Mouse (Mus musculus) adrenal gland, postnatal 14 days (tissue): Measurements from ENCODE around the gene Ccr2. TPM values are rescaled to one million over a fixed set of nuclear protein-coding genes. Genes with fewer than 3 reads are reported as not detected.
"Not testable (repeated sequence)": the region's sequence is repeated elsewhere in the genome, so short reads cannot be mapped to it uniquely, and the experiment has no call there.

Experiments used
- DNase-seq: peaks from one replicate; pipeline ENCODE4 v3.0.0; 2021; ENCODE audit warnings: mixed read lengths
- long read RNA-seq, 2 experiments: library from polyadenylated mRNA; stranded (forward); transcript quantifications; one replicate each; pipeline ENCODE4 v2.0.0; 2021
- total RNA-seq: library from RNA; stranded (reverse); gene quantifications from 2 replicates; pipeline ENCODE4 v1.2.3, GENCODE M21; 2021

Ccr2 gene
- 1.9 and 3.3 TPM in 2 replicates for total RNA-seq
- long read RNA-seq, experiment 1, partial matches to known transcripts: 0 of 1 reads
- long read RNA-seq, experiment 1, other reads (novel, unspliced or antisense): 0 of 1 reads
- long read RNA-seq, experiment 2: 0 reads

GRCm38 (mm10) chr9:124101723-124102122 is at the start of gene Ccr2:
Gene Ccr2, plus strand, starts transcription at chr9:124101950.
- no peak for DNase-seq

- no peak for DNase-seq
Measured at GRCm38 (mm10) chr9:124053532-124053931, 48.2 kb upstream of the Ccr2 start.

- DNase-seq: no peak
Measured at GRCm38 (mm10) chr9:124056158-124056709, 45.5 kb upstream of the Ccr2 start.

- DNase-seq: no peak
Measured at GRCm38 (mm10) chr9:124059660-124060352, 41.9 kb upstream of the Ccr2 start.

- DNase-seq: not testable (repeated sequence)
Measured at GRCm38 (mm10) chr9:124061474-124062432, 40.0 kb upstream of the Ccr2 start.

- DNase-seq: no peak
Measured at GRCm38 (mm10) chr9:124066572-124067103, 35.1 kb upstream of the Ccr2 start.

- no peak for DNase-seq
Measured at GRCm38 (mm10) chr9:124068098-124069058, 33.4 kb upstream of the Ccr2 start.

GRCm38 (mm10) chr9:124071506-124071905 is 30.2 kb upstream of the Ccr2 start:
- DNase-seq: no peak

GRCm38 (mm10) chr9:124079803-124080202 is 21.9 kb upstream of the Ccr2 start:
- no peak for DNase-seq

GRCm38 (mm10) chr9:124080471-124080870 is 21.3 kb upstream of the Ccr2 start:
- DNase-seq: not testable (repeated sequence)

GRCm38 (mm10) chr9:124090441-124090840 is 11.3 kb upstream of the Ccr2 start:
- no peak for DNase-seq

- DNase-seq: no peak
Measured at GRCm38 (mm10) chr9:124099127-124099526, 2.6 kb upstream of the Ccr2 start.

GRCm38 (mm10) chr9:124100357-124100756 is 1.4 kb upstream of the Ccr2 start:
- no peak for DNase-seq

GRCm38 (mm10) chr9:124103199-124103598 is 1.4 kb downstream of the Ccr2 start:
- no peak for DNase-seq

- DNase-seq: no peak
Measured at GRCm38 (mm10) chr9:124105196-124105595, 3.4 kb downstream of the Ccr2 start.

- no peak for DNase-seq
Measured at GRCm38 (mm10) chr9:124107232-124107631, 5.5 kb downstream of the Ccr2 start.

- DNase-seq: no peak
Measured at GRCm38 (mm10) chr9:124108356-124109127, 6.8 kb downstream of the Ccr2 start.

- no peak for DNase-seq
Measured at GRCm38 (mm10) chr9:124111997-124112396, 10.2 kb downstream of the Ccr2 start.

GRCm38 (mm10) chr9:124112591-124113239 is 11.0 kb downstream of the Ccr2 start:
- no peak for DNase-seq

GRCm38 (mm10) chr9:124113777-124114176 is 12.0 kb downstream of the Ccr2 start:
- no peak for DNase-seq
